Mouse (Mus musculus) CD4-positive, CD25-positive, alpha-beta regulatory T cell, adult 2 months (primary cell): ENCODE data around the gene Celf2.

Source experiments
- DNase-seq: peaks from one replicate; pipeline ENCODE4 v3.0.0-alpha.2; 2012; ENCODE audit warnings: low read depth, low spot score

The Celf2 gene

GRCm38 (mm10) chr2:6704342-6704741 is 805.0 kb downstream of the Celf2 start:
- no peak for DNase-seq

GRCm38 (mm10) chr2:6696326-6696725 is 813.0 kb downstream of the Celf2 start:
- no peak for DNase-seq

GRCm38 (mm10) chr2:6695353-6695951 is 813.9 kb downstream of the Celf2 start:
- peak; percentile 52 for DNase-seq

GRCm38 (mm10) chr2:6689689-6690088 is 819.7 kb downstream of the Celf2 start:
- DNase-seq, result no peak

GRCm38 (mm10) chr2:6678231-6678630 is 831.1 kb downstream of the Celf2 start:
- no peak for DNase-seq

- DNase-seq, result no peak
These were observed 831.9 kb downstream of the Celf2 start for GRCm38 (mm10) chr2:6677457-6677856.

- no peak for DNase-seq
These were observed 835.0 kb downstream of the Celf2 start for GRCm38 (mm10) chr2:6674401-6674800.

- no peak for DNase-seq
These were observed 835.9 kb downstream of the Celf2 start for GRCm38 (mm10) chr2:6673418-6673817.

GRCm38 (mm10) chr2:6667611-6668010 is 841.8 kb downstream of the Celf2 start:
- DNase-seq, result no peak

GRCm38 (mm10) chr2:6659834-6660233 is 849.5 kb downstream of the Celf2 start:
- no peak for DNase-seq

- no peak for DNase-seq
These were observed 855.6 kb downstream of the Celf2 start for GRCm38 (mm10) chr2:6653719-6654118.

- no peak for DNase-seq
These were observed 857.7 kb downstream of the Celf2 start for GRCm38 (mm10) chr2:6651697-6652096.

GRCm38 (mm10) chr2:6648877-6649276 is 860.5 kb downstream of the Celf2 start:
- DNase-seq, result no peak

GRCm38 (mm10) chr2:6647028-6647427 is 862.3 kb downstream of the Celf2 start:
- DNase-seq, result no peak

- no peak for DNase-seq
These were observed 863.0 kb downstream of the Celf2 start for GRCm38 (mm10) chr2:6646325-6646724.

- peak; percentile 29 for DNase-seq
These were observed 867.0 kb downstream of the Celf2 start for GRCm38 (mm10) chr2:6642222-6642850.

- DNase-seq, result no peak
These were observed 870.0 kb downstream of the Celf2 start for GRCm38 (mm10) chr2:6639370-6639769.

GRCm38 (mm10) chr2:6637147-6637546 is 872.2 kb downstream of the Celf2 start:
- no peak for DNase-seq

GRCm38 (mm10) chr2:6634899-6635298 is 874.5 kb downstream of the Celf2 start:
- DNase-seq, result no peak

GRCm38 (mm10) chr2:6633115-6633514 is 876.2 kb downstream of the Celf2 start:
- DNase-seq, result no peak

GRCm38 (mm10) chr2:6623802-6624201 is 885.6 kb downstream of the Celf2 start:
- DNase-seq, result no peak

GRCm38 (mm10) chr2:6622082-6622481 is 887.3 kb downstream of the Celf2 start:
- DNase-seq, result peak; percentile 83

- DNase-seq, result no peak
These were observed 890.5 kb downstream of the Celf2 start for GRCm38 (mm10) chr2:6618856-6619255.

GRCm38 (mm10) chr2:6618450-6618849 is 890.9 kb downstream of the Celf2 start:
- no peak for DNase-seq
